Comparison of ENCODE assay signal across 11 mouse cellular contexts in the genomic region with DNA sequence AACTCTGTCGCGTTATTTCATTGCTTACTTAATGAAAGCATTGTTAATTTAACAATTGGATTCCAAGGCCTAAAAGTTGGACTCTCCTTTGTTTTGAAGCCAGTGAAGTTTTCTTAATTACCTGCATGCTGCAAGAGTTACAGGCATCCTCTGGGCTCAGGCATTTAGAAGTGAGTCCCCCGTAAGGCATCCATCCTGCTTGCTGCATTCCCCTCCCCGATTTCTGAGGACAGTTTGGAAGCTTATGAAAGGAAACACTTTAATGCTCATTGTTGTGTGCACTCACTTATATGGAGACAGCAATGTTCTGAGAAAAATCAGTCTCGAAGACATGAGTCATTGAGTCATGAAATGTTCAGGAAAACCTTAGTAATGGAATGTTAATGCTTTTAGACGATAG. TPM values are rescaled to one million over a fixed set of nuclear protein-coding genes. Genes with fewer than 3 reads are reported as not detected.
DNase-seq lines count a peak whose midpoint lies in the region; ATAC-seq and TF ChIP-seq lines count a peak whose summit lies in the region.
"Had no signal": no experiment of that assay in that cellular context is flagged by ENCODE, and none has a peak within 500 bp of the region (broad histone marks: within the 10 kb centered on the region; RNA-seq: fewer than 3 reads in every experiment).

No protein-coding gene starts in this region.

- H3K4me1 ChIP-seq in kidney, embryonic 15.5 days = peaks cover 50% of the 10 kb centered on the region
- peaks cover 2% of the 10 kb centered on the region for H3K4me1 ChIP-seq in forebrain, embryonic 11.5 days (replicated peaks; ENCODE audit: control insufficient read depth, insufficient read depth, low read length)
- H3K4me1 ChIP-seq in limb, embryonic 11.5 days (ENCODE audit: control insufficient read depth, insufficient read depth, low read length) = peaks cover 37% of the 10 kb centered on the region
- H3K4me1 ChIP-seq in stomach, embryonic 14.5 days (ENCODE audit: control insufficient read depth, insufficient read depth, low read length) = peaks cover 20% of the 10 kb centered on the region
- no peaks in the 10 kb centered on the region for H3K4me1 ChIP-seq in thymus, adult 2 months (replicated peaks; ENCODE audit: control insufficient read depth, insufficient read depth, low read length)

- 43% methylated on average over 6 of the region's 6 CpGs for WGBS in kidney, embryonic 15.5 days
- WGBS in forebrain, embryonic 11.5 days = 8% methylated on average over 6 of the region's 6 CpGs
- 17% methylated on average over 6 of the region's 6 CpGs for WGBS in limb, embryonic 11.5 days
- 37% methylated on average over 6 of the region's 6 CpGs for WGBS in stomach, embryonic 14.5 days
- WGBS in thymus, adult 2 months = 85% methylated on average over 6 of the region's 6 CpGs

- H3K4me3 ChIP-seq in kidney, embryonic 15.5 days (replicated peaks) = no peak overlapping the region
- peak overlapping the region; percentile 93 for H3K4me3 ChIP-seq in forebrain, embryonic 11.5 days (ENCODE audit: low read depth, low read length)
- peak overlapping the region; percentile 24 for H3K4me3 ChIP-seq in limb, embryonic 11.5 days (ENCODE audit: low read depth, low read length)
- H3K4me3 ChIP-seq in stomach, embryonic 14.5 days (ENCODE audit: low read depth, low read length) = peak overlapping the region; percentile 14; the same call in 1 of the 2 replicates
- H3K4me3 ChIP-seq in thymus, adult 2 months (ENCODE audit: control insufficient read depth, insufficient read depth, low read length) = no peak overlapping the region

- H3K27ac ChIP-seq in kidney, embryonic 15.5 days = no peak overlapping the region
- peak overlapping the region; percentile 55; the same call in 1 of the 2 replicates for H3K27ac ChIP-seq in forebrain, embryonic 11.5 days (ENCODE audit: low read depth, low read length)
- 0 out of 2 replicates have a peak overlapping the region, but pooled peaks have one; percentile 30 for H3K27ac ChIP-seq in limb, embryonic 11.5 days (replicated peaks; ENCODE audit: low read depth, low read length)
- H3K27ac ChIP-seq in stomach, embryonic 14.5 days (ENCODE audit: low read length) = no peak overlapping the region
- no peak overlapping the region for H3K27ac ChIP-seq in thymus, adult 2 months (ENCODE audit: control insufficient read depth, insufficient read depth, low read length)

- H3K4me2 ChIP-seq in kidney, embryonic 15.5 days = peak overlapping the region; percentile 12; the same call in 1 of the 2 replicates
- peak overlapping the region; percentile 48 for H3K4me2 ChIP-seq in forebrain, embryonic 11.5 days (ENCODE audit: low read depth, low read length, severe bottlenecking)
- H3K4me2 ChIP-seq in limb, embryonic 11.5 days (ENCODE audit: low read depth, severe bottlenecking) = peak overlapping the region; percentile 51
- peak overlapping the region; percentile 55 for H3K4me2 ChIP-seq in stomach, embryonic 14.5 days (replicated peaks; ENCODE audit: low read depth, low read length)

- no peak for DNase-seq in kidney, adult 11 months
- DNase-seq in forebrain, embryonic 11.5 days (ENCODE audit: low spot score) = no peak
- DNase-seq in limb, embryonic 11.5 days (ENCODE audit: low spot score) = no peak
- DNase-seq in right cerebral cortex, postnatal 25 days = no peak
- DNase-seq in testis, postnatal 10 days (ENCODE audit: low spot score) = no peak
- no peak for DNase-seq in thymus, adult 2 months
- DNase-seq: adrenal gland, adult 2 months; cerebellum, adult 9-10 months; kidney, postnatal 10 days had no signal

- no peaks in the 10 kb centered on the region for H3K36me3 ChIP-seq in kidney, embryonic 15.5 days
- no peaks in the 10 kb centered on the region for H3K36me3 ChIP-seq in forebrain, embryonic 11.5 days (ENCODE audit: control insufficient read depth, insufficient read depth, low read length)
- H3K36me3 ChIP-seq in limb, embryonic 11.5 days (ENCODE audit: control insufficient read depth, insufficient read depth, low read length) = no peaks in the 10 kb centered on the region
- H3K36me3 ChIP-seq in stomach, embryonic 14.5 days (ENCODE audit: control insufficient read depth, insufficient read depth, low read length) = no peaks in the 10 kb centered on the region
- H3K36me3 ChIP-seq in thymus, adult 2 months (ENCODE audit: control insufficient read depth, insufficient read depth, low read length) = no peaks in the 10 kb centered on the region

- H3K9ac ChIP-seq in kidney, embryonic 15.5 days = no peak overlapping the region
- peak overlapping the region; percentile 51 for H3K9ac ChIP-seq in forebrain, embryonic 11.5 days (ENCODE audit: low read length)
- H3K9ac ChIP-seq in limb, embryonic 11.5 days (ENCODE audit: low read length) = peak overlapping the region; percentile 5; the same call in 1 of the 2 replicates
- no peak overlapping the region for H3K9ac ChIP-seq in stomach, embryonic 14.5 days (replicated peaks; ENCODE audit: low read depth, low read length)

- no peak for ATAC-seq in kidney, embryonic 15.5 days (replicated peaks; ENCODE audit: low FRiP score)
- ATAC-seq in forebrain, embryonic 11.5 days (replicated peaks; ENCODE audit: low FRiP score) = no peak
- ATAC-seq in limb, embryonic 11.5 days (ENCODE audit: insufficient number of reproducible peaks, low FRiP score, low TSS enrichment, low read depth) = no peak
- no peak for ATAC-seq in stomach, embryonic 14.5 days (ENCODE audit: insufficient number of reproducible peaks, insufficient read depth, low FRiP score, low read depth)

- no peaks in the 10 kb centered on the region for H3K9me3 ChIP-seq in kidney, embryonic 15.5 days (replicated peaks)
- H3K9me3 ChIP-seq in forebrain, embryonic 11.5 days (ENCODE audit: control insufficient read depth, low read length) = no peaks in the 10 kb centered on the region
- no peaks in the 10 kb centered on the region for H3K9me3 ChIP-seq in limb, embryonic 11.5 days (ENCODE audit: control insufficient read depth, low read length)
- no peaks in the 10 kb centered on the region for H3K9me3 ChIP-seq in stomach, embryonic 14.5 days (ENCODE audit: control insufficient read depth, low read depth, low read length)

- no peak for TF ChIP-seq POLR2A in thymus, adult 2 months (IDR thresholded peaks at IDR 0.05; ENCODE audit: control insufficient read depth, extremely low read depth, insufficient read depth, low read length, poor library complexity)

- H3K27me3 ChIP-seq in kidney, embryonic 15.5 days = no peaks in the 10 kb centered on the region
- no peaks in the 10 kb centered on the region for H3K27me3 ChIP-seq in forebrain, embryonic 11.5 days (ENCODE audit: control insufficient read depth, insufficient read depth, low read length)
- no peaks in the 10 kb centered on the region for H3K27me3 ChIP-seq in limb, embryonic 11.5 days (ENCODE audit: control insufficient read depth, insufficient read depth, low read length)
- no peaks in the 10 kb centered on the region for H3K27me3 ChIP-seq in stomach, embryonic 14.5 days (ENCODE audit: control insufficient read depth, insufficient read depth, low read length)
- peaks cover 6% of the 10 kb centered on the region; the same call in 1 of the 2 replicates for H3K27me3 ChIP-seq in thymus, adult 2 months (ENCODE audit: control insufficient read depth, insufficient read depth, low read length)

- no peak for TF ChIP-seq CTCF in thymus, adult 2 months (IDR thresholded peaks at IDR 0.05; ENCODE audit: borderline replicate concordance, control insufficient read depth, extremely low read depth, insufficient read depth, low read length, poor library complexity)

RNA-seq across cellular contexts. Expression of gene Gli3, which starts 3.5 kb away (rescaled TPM):
- 13.2 and 13.7 TPM in 2 replicates for polyA plus RNA-seq in kidney, embryonic 15.5 days (2015; fragmentation: Nextera tagmentation; extraction: Ambion mirVana)
- 67.0 and 68.0 TPM in 2 replicates for polyA plus RNA-seq in forebrain, embryonic 11.5 days (2014; fragmentation: Nextera tagmentation; extraction: Ambion mirVana)
- polyA plus RNA-seq in limb, embryonic 11.5 days (2014; fragmentation: Nextera tagmentation; extraction: Ambion mirVana) = 41.5 and 42.4 TPM in 2 replicates
- 33.5 and 35.2 TPM in 2 replicates for polyA plus RNA-seq in stomach, embryonic 14.5 days (2014; fragmentation: Nextera tagmentation; extraction: Ambion mirVana)
- polyA plus RNA-seq in thymus, adult 2 months (2012; rRNA removed) = 2.1 and 2.3 TPM in 2 replicates

Comparison
In these comparisons a context has a peak if more than half of its experiments do, and no peak if none do; other contexts are left out.
1. H3K27ac ChIP-seq: peak in forebrain, embryonic 11.5 days (single experiment) and limb, embryonic 11.5 days (single experiment); none in kidney, embryonic 15.5 days (single experiment), stomach, embryonic 14.5 days (single experiment) and thymus, adult 2 months (single experiment).
2. H3K4me3 ChIP-seq: peak in forebrain, embryonic 11.5 days (single experiment), limb, embryonic 11.5 days (single experiment) and stomach, embryonic 14.5 days (single experiment); none in kidney, embryonic 15.5 days (single experiment) and thymus, adult 2 months (single experiment).
3. H3K9ac ChIP-seq: peak in forebrain, embryonic 11.5 days (single experiment) and limb, embryonic 11.5 days (single experiment); none in kidney, embryonic 15.5 days (single experiment) and stomach, embryonic 14.5 days (single experiment).
4. Peak in every context shown above with its lines, with median percentiles within 50 percentile points of each other: H3K4me2 ChIP-seq.